Mouse (Mus musculus) C2C12 (cell line): ENCODE measurements at regions not wholly inside any gene's neighbourhood (a gene's known extent, or its start where the extent isn't known, plus 50 kb on each side); places are given as distances from the start of the nearest gene placed in this dataset.

ENCODE experiments used
- H3K27me3 ChIP-seq: one replicate; pipeline ENCODE4 v1.6.1; 2011; ENCODE audit not compliant: control insufficient read depth, insufficient read depth, insufficient read length
- H3K36me3 ChIP-seq: one replicate; pipeline ENCODE4 v1.6.1; 2011; ENCODE audit not compliant: control insufficient read depth, insufficient read depth
- H3K4me3 ChIP-seq: one replicate; pipeline ENCODE4 v1.5.1; 2011; ENCODE audit warnings: mild to moderate bottlenecking, control low read depth; ENCODE audit not compliant: poor library complexity, insufficient read depth, severe bottlenecking
- H3K79me2 ChIP-seq: one replicate; pipeline ENCODE4 v1.6.1; 2011; ENCODE audit not compliant: control insufficient read depth, insufficient read depth
- H3K79me3 ChIP-seq: one replicate; pipeline ENCODE4 v1.6.1; 2011; ENCODE audit warnings: low read depth, control low read depth
- H3ac ChIP-seq: one replicate; pipeline ENCODE3; 2011; ENCODE audit warnings: low read depth; ENCODE audit not compliant: control insufficient read depth, insufficient read length
- CEBPB ChIP-seq: IDR thresholded peaks from one replicate; pipeline ENCODE4 v1.6.1; 2011; ENCODE audit warnings: low read depth, mild to moderate bottlenecking, control low read depth, moderate library complexity
- CTCF ChIP-seq: IDR thresholded peaks from one replicate; pipeline ENCODE4 v1.5.1; 2011; ENCODE audit not compliant: control insufficient read depth, insufficient read depth, insufficient read length
- FOSL1 ChIP-seq: IDR thresholded peaks from one replicate; pipeline ENCODE4 v1.8.0; 2011; ENCODE audit warnings: mild to moderate bottlenecking, low read length; ENCODE audit not compliant: poor library complexity, insufficient read depth, severe bottlenecking
- MAX ChIP-seq: IDR thresholded peaks from one replicate; pipeline ENCODE4 v1.6.1; 2011; ENCODE audit warnings: mild to moderate bottlenecking, control low read depth
- MYOD1 ChIP-seq: IDR thresholded peaks from one replicate; pipeline ENCODE4 v1.6.1; 2011; ENCODE audit warnings: low read depth; ENCODE audit not compliant: control insufficient read depth, insufficient read length
- MYOG ChIP-seq: IDR thresholded peaks from one replicate; pipeline ENCODE4 v1.6.1; 2011; ENCODE audit not compliant: control insufficient read depth, insufficient read length; ENCODE audit errors: extremely low read depth
- USF1 ChIP-seq: IDR thresholded peaks from one replicate; pipeline ENCODE4 v1.6.1; 2011; ENCODE audit warnings: low read depth, mild to moderate bottlenecking, control low read depth, moderate library complexity

DNA sequence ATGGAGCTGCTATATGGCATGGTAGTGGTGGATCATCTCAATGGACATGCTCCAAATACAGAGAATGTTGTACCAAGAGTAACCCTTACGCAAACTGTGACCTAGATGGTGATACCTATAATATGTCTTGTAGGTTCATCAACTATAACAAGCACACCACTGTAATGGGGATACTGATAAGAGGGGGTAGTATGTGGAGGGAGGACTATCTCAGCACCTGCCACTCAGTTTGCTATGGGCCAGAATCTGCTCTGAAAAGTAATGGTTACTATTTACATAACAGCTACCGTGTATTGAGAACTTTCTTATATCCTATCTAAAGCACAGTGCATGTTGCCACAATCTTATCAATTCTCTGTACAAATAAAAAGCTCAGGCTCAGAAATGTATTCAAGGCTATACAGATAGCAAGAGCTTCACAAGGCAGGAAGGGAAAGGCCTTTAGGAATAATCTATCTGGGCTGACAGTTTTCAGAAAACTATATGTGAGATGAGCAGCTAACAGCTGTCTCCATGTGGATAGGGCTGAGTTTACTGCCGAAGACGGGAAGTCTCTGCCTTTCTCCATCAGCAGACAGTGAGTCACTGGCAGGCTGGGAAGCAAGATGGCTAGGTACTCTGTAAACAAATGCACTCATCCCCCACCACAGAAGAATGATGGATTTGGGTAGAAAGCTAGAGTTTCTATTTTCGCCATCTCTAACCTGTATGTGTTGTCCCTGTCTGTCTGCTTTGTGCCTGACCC is 77.1 kb upstream of the Nck2 start:
- Histone ChIP-seq H3ac (no peak overlapping the region), H3K27me3 (no peaks in the 10 kb centered on the region), H3K79me2 (no peaks in the 10 kb centered on the region), H3K79me3 (no peaks in the 10 kb centered on the region), H3K36me3 (no peaks in the 10 kb centered on the region), H3K4me3 (no peak overlapping the region)
- peak; percentile 37 for TF ChIP-seq FOSL1
- TF ChIP-seq MYOD1 = peak; percentile 85
- no peak for TF ChIP-seq MAX

DNA sequence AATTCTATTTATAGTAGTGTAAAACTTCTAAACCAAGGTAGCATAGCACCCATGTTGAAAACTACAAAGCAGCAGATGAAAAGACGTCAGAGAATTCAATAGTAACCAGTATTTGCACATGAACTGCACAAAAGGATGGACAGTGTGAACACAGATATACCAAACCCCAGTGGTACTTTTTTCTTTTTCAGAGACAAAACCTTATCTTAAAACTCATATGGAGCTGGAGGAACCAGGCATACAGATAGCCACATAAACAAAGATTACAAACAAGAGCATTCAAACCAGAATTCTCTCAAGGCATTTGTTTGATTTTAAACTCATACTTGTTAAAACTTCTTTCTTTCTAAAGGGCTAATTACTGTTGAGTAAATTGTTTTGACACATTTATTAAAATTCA is 72.5 kb upstream of the Nck2 start:
- Histone ChIP-seq H3K79me2 (no peaks in the 10 kb centered on the region), H3K36me3 (no peaks in the 10 kb centered on the region), H3K4me3 (no peak overlapping the region), H3K27me3 (no peaks in the 10 kb centered on the region), H3ac (no peak overlapping the region), H3K79me3 (no peaks in the 10 kb centered on the region)
- TF ChIP-seq MYOD1 (no peak), FOSL1 (no peak), USF1 (no peak), CTCF (no peak), MAX (no peak), MYOG (no peak), CEBPB (no peak)

DNA sequence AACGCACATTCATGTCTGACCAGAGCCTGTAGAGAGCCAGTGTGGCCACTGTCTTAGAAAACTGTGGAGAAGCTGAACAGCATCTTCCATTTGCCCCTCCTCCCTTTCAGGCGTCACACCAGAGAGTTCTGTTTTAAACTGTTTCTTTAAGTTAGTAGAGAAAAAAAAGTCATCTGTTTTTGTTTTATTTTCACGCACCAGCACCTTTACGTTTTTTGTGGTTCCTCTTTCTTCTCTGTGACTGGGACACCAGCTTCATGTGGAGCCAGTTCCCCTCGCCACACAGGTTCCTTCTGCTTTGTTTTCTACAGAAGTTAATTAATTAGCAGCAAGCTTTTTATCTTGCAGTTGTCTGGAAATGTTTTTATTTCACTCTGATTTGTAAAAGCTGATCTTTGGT is 69.4 kb upstream of the Nck2 start:
- Histone ChIP-seq H3K79me2 (no peaks in the 10 kb centered on the region), H3K36me3 (no peaks in the 10 kb centered on the region), H3K4me3 (no peak overlapping the region), H3K27me3 (no peaks in the 10 kb centered on the region), H3ac (no peak overlapping the region), H3K79me3 (no peaks in the 10 kb centered on the region)
- TF ChIP-seq CTCF (no peak), USF1 (no peak), MAX (no peak), MYOD1 (no peak), FOSL1 (no peak), MYOG (no peak), CEBPB (no peak)

- H3K79me3 ChIP-seq = no peaks in the 10 kb centered on the region
- no peaks in the 10 kb centered on the region for H3K79me2 ChIP-seq
- H3ac ChIP-seq = no peak overlapping the region
- TF ChIP-seq CEBPB (no peak), FOSL1 (no peak), USF1 (no peak), MYOG (no peak), CTCF (no peak), MYOD1 (no peak), MAX (no peak)
- no peaks in the 10 kb centered on the region for H3K36me3 ChIP-seq
- no peaks in the 10 kb centered on the region for H3K27me3 ChIP-seq
- no peak overlapping the region for H3K4me3 ChIP-seq
Measured at GRCm38 (mm10) chr1:43375851-43376250, 68.5 kb upstream of the Nck2 start.

- H3K27me3 ChIP-seq = no peaks in the 10 kb centered on the region
- H3K79me2 ChIP-seq = no peaks in the 10 kb centered on the region
- TF ChIP-seq USF1 (no peak), CEBPB (no peak), CTCF (no peak), FOSL1 (no peak), MYOD1 (no peak), MYOG (no peak), MAX (no peak)
- H3K79me3 ChIP-seq = no peaks in the 10 kb centered on the region
- H3K4me3 ChIP-seq = no peak overlapping the region
- no peaks in the 10 kb centered on the region for H3K36me3 ChIP-seq
- no peak overlapping the region for H3ac ChIP-seq
Measured at GRCm38 (mm10) chr1:43377491-43378263, 66.7 kb upstream of the Nck2 start.

GRCm38 (mm10) chr1:43385008-43385407 is 59.4 kb upstream of the Nck2 start:
- Histone ChIP-seq H3K36me3 (no peaks in the 10 kb centered on the region), H3ac (no peak overlapping the region), H3K27me3 (no peaks in the 10 kb centered on the region), H3K79me3 (no peaks in the 10 kb centered on the region), H3K4me3 (no peak overlapping the region), H3K79me2 (no peaks in the 10 kb centered on the region)
- TF ChIP-seq CEBPB (no peak), MYOG (no peak), MAX (no peak), USF1 (no peak), CTCF (no peak), FOSL1 (no peak), MYOD1 (no peak)
